Mouse (Mus musculus): ENCODE measurements around the gene Polr1c.

Polr1c gene

DNA sequence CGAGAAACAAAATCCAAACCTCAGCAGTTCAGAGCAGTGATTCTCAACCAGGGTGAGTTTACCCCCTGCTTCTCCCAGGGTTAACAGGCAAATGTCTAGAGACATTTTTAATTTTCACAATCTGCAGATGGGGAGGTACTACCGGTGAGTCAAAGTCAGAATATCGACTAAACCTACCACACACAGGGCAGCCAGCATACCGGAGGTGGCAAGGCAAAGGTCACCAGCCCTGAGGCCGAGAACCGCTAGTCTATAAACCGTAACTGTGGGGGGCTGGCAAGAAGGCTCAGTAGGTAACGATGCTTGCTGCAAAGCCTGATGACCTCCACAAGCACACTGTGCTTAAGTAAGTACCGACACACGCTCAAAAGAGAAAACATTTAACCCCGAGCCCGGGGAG is 17.6 kb upstream of the Polr1c start:
- no peak for DNase-seq

DNA sequence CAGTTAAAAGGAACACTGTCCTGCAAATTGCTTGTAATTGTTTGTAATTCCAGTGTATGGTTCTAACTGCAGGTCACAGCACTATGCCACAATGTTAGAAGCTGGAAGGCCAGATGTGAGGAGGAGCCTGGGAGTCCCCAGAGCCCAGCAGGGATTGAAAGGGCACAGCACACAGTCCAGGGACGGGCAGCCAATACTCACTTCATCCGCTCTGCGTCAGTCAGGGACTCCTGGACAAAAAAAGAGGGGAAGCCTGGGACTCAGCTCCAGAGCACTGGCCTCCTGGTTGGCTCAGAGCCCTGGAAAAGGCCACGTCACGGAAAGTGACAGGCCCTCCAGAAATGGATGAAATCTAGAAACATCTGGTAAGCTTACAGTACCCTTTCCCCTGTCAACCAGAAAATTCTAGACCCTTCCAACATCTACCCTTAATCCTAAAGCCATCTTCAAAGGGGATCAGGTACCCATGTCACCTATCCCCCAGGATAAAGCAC is 14.4 kb upstream of the Polr1c start:
- no peak for DNase-seq

DNA sequence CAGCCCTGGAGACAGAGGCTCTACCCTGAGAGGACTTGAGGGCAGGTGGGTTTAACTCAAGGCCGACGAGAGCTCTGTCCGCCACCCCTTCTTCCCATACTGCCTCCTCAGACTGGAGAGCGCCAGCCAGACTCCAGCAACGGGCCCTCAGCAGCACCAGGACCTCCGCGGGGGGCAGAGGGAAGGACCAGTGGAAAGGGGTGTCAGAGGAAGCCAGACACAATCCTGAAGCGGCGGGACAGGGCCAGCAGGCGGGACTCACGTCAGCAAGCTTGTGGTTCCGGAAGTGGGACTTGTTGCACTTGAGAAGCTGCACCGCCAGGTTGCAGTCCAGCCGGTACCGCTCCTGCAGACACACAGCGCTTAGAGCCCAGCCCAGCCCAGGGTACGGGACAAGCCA is 11.8 kb upstream of the Polr1c start:
- no peak for DNase-seq

DNA sequence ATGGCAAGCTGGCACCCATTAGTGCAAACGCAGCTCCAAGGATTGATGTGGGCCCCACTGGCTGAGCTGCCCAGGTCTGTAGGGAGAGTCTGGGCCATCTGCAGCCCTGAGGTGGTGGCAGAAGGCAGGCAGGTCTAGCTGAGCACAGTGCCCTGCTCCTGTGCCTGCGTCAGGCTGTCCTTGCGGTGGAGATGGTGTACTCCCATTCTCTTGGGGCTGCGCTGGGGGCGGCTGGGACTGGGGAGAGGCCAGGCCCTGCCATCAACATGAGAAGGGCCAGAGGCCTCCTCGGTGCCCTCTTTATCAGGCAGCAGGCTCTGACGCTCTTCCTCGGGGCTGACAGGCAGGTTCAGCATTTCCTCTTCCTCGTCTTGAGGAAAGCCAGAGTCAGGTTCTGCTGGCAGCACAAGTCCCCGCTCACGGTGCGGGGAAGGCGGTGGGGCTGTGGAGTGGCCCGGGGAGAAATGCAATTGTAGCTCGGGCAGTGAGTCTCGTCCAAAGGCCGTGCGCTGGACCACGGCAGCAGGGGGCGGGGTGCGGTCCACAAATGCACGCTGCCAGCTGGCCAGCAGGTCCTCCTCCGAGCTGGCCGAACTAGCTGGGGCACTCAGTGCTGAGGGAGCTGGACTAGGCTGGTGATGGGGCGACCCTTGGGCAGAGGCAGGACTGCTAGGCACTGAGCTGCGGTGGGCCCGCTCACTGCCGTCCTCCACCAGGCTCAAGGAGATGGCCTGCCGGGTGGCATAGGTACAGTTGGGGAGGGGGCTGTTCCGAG is 10.6 kb upstream of the Polr1c start:
- DNase-seq, result no peak

DNA sequence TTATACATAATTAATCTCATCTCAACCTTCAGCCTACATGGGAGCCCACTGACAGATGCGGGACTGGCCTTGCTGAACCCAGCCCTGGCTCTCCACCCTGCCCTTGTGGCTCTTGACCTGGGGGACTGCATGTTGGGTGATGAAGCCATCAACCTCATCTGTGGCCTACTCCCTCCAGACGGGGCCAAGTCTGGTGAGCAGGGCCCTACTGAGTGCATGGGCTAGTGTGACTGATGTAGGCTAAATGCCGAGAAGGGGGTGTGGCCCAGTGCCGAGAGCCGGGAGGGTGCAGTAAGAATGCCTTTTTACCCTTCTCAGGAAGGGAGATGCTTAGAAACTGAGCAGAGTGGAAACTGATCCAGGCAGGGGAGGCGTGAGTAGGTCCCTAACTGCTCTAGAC is 7.3 kb upstream of the Polr1c start:
- no peak for DNase-seq

DNA sequence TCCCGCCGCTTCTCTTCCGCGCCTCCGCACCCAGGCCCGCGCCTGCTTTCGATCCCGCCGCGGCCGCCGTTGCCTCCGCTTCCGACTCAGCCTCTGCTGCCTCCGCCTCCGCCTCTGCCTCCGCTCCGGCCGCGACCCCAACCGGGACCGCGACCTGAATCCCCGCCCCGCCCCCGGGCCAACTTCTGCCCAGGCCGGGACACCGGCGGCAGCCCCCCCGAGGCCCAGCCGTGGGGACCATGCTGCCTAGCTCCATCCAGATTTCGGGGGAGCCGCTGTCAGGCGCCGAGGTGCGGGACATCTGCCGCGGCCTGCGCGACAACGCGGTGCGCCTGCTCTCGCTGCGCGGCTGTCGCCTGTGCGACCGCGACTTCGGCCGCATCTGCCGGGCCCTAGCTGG is 6.3 kb upstream of the Polr1c start:
- DNase-seq, result peak in 1 of 2 experiments; percentile 47

DNA sequence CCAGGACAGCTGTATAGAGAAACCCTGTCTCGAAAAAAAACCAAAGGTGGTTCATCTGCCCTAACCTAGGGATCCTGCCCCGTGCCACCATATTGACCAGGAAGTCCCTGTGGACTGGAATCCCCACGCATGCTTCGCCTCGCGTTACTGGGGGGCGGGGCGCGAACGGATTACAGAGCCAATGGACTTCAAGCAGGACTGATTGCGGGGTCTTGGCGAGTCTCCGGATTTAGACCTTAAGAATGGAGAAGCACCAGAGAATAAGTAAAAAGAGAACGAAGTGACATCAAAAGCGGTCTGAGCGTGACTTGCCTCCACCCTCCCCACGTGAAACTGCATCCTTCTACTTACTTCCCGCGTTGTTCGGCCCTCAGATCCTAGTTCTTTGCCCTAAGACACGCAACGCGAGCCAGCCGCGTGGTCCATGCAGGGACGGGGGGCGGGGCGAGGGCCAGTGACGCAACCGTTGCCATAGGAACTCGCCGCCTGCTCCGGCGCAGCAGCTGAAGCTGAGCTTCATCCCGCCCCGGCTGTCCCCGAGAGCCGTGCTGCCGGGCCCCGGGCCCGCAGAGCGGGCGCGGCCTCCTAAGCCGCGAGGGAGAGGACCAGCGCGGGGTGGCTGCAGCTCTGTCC is 5.7 kb upstream of the Polr1c start, which contains the start of gene Lrrc73:
Gene Lrrc73 (plus strand): TSS at position 80 of the 633 bp plus-strand sequence.
- peak; percentile 91 to 92 for DNase-seq

DNA sequence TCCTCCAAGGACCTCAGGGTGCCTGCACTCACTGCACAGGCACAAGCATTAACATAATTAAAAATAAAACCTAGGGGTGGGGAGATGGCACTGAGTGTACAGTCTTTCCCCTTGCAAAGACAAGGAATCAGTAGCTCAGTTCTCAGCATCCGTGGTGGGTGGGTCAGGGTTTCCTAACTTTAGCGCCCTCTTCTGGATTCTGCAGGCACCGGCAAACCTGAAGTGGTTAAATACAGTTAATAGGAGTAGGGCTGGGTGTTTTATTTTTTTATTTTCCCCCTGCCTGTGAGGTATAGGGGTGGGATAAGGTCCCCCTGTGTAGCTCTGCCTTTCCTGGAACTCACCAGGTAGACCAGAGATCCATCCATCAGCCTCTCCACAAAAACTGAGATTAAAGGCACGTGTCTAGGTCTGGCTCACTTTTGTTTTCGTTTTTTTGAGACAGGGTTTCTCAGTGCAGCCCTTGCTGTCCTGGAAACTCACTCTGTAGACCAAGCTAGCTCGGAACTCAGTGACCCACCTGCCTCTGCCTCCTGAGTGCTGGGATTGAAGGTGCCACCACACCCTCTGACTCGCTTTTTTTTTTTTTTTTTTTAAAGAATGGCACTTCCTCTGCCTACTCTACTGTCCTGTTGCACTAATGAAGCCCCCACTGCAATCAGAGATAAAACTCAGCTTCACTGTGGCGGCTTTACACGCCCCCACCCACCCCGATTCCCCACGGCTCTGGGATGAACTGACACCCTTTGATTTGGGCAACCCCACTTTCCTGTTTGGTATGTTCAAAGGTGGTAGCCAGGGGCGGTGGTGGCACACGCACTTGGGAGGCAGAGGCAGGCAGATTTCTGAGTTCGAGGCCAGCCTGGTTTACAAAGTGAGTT is 5.0 kb upstream of the Polr1c start:
- no peak for DNase-seq

DNA sequence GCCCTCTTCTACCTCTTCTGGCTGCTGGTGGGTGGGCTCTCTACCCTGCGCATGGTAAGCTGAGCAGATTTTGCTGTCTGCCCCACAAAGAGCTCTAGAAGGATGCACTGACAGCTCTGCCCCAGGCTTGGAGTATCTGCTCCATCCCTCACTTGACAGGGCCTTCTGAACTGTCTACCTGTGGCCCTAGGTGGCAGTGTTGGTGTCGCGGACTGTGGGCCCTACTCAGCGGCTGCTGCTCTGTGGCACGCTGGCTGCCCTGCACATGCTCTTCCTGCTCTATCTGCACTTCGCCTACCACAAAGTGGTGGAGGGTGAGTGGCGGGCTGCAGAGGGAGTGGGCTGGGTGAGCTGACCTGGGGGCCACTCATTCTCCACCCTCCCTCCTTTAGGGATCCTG is 3.3 kb upstream of the Polr1c start:
- DNase-seq, result no peak

DNA sequence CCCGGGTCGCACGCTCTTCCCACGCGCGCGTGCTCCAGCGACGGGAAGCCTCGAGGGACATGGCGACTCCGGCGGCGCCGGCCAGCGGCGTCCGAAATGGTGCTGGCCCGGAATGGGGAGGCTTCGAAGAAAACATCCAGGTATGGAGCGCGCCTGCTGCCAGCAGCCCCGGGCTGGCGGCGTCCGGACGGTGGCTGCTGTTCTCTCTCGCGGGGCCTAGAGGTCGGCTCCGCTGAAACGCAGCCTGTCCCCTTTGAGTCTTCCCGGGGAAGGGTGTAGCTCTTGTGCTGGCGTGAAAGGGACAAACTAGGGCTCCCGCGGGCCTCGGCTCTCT is 302 bp upstream of the Polr1c start:
- DNase-seq, result no peak

DNA sequence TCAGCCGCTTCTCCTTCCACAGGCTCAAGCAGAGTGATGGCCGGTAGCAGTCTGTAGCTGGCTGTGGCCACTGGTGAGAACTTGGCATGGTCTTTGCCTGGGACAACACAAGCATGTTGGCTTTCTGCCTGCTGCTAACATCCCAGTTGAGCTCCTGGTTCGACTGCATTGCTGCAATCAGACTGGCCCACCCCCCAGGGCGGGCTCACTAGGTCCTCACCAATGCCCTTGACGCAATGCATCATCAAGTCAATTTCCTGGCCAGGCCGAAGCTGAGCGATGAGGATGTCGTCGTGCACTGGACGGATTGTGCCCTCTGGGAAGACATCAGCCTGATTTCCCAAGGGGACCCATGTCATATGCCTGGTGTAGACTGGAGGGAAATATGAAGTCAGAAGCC is 3.3 kb downstream of the Polr1c start:
- no peak for DNase-seq

DNA sequence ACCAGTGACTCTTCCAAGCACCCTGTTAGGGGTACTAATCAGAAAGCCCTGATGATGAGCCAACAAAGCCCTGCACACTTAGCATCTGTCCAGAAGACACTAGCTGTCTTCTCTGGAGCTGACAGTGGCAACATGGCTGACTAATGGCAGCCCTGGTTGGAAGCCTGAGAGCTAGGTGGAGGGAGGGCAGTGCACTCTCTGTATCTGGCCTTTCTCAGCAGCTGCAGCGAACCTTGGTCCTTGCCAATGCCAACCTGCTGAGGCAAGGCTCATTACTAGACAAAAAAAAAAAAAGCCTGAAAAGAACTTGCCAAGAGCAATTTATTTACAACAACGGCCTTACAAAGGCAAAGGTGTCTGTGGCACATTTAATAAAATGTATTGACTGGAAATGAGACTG is 4.2 kb downstream of the Polr1c start:
- no peak for DNase-seq

DNA sequence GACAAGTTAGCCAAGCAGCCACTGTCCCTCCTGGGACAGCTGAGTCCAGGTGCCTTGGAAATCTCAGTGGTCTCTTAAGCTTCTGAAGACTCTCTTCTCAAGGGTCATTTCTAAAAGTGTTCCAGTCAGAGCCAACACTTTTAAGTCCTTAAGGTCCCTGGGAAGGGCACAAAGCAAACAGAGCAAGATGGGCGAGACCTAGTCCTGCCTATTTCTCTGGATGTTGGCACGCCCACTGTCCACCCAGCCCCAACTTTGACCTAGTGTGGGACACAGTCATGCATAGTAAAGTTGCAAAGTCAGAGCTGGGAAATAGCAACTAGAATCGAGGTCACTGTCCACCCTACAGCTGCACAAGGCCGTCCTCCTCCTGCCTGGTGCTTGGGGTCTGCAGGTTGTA is 4.9 kb downstream of the Polr1c start:
- DNase-seq, result no peak

DNA sequence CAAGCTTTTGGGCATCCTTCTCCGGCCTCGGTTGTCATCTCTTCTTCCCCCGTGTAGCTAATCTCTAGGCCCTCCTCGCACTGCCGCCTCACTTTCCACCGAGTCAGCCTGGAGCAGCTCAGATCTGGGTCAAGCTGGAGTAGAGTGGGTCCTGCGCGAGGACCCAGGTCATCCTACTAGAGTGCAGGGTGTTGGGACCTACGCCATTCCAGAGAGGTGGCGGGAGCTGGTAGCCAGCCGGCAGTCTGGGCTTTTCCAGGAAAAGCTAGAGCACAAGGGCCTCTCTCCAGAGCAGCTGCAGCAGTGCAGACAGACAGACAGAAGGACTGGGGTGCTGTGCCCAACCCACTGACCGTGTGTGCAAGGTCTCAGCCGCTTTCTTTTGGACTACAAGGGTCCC is 5.6 kb downstream of the Polr1c start:
- no peak for DNase-seq

DNA sequence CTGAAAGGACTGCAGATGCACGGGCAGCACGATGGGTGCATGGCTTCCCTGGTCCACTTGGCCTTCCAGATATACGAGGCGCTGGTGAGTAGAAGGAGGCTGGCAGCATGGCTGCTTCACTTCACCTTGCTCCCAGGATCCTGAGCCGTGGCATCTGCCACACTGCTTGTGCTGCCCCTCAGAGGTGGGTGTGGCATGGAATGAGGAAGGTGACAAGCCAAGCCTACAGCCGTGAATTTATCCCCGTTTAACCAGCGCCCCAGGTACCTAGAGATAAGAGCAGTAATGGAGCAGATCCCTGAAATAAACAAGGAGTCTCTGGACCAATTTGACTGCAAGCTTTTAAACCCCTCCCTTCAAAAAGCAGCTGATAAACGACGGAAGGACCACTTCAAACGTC is 6.4 kb downstream of the Polr1c start:
- no peak for DNase-seq

DNA sequence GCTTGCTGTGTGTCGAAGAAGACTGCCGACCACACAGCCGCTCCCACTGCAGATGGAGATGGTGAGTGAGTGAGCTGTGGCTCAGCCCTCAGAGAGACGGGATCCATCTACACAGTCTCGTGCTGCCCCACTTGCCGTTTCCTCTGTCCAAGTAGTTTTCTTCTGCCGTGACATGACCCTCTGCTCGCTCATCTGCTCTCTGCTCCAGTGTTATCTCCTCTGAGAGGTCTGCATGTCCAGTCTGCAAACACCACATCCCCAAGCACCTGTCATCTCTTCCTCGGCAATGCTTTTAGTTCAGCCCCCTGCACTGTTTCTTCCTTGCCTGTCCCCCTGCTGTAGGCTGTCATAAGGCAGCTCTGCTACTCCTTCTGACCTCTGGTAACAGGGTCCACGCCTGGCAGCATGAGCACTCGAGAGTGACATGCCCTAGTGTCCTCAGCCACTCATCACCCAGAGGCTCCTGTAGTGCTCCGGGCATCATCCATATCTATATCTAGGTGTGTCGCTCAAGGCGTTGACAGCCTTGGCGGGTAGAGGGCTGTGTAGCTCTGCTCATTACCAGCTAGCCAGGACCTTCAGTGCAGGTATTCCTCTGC is 8.2 kb downstream of the Polr1c start:
- no peak for DNase-seq

DNA sequence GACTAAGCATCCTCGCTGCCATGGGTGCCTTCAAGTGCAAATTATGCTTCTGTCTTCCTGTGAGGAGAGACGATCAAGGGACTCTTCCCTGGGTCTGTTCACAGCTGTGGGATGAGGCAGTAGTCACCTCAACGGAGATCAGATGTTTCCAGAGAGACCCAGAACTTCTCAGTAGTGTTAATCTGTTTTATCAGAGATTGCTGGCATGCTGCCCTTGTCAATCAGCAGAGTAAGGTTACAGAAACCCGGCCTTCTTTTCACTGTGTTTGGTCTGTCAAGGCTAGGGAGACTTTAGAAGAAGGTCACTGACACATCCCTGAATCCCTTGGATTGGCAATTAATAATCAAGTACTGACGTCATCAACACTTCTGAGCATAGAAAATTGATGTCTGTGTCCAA is 10.4 kb downstream of the Polr1c start:
- no peak for DNase-seq

DNA sequence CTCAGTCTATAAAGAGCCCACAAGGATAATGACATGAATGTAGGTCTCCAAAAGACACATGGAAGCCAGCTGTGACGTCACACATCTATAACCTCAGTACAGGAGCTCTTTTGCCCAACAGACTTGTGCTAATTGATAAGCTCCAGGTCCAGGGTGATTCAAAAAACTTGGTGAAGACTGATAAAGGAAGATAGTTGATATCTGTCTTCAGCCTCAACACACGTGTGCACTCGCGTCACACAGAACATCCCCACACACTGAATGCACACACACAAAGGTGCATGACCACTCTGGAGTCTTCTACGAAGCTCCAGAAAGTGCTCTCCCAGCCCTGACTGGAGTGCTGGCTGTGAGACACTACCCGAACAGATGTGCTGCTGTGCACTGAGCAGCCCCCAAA is 10.8 kb downstream of the Polr1c start:
- DNase-seq, result no peak

DNA sequence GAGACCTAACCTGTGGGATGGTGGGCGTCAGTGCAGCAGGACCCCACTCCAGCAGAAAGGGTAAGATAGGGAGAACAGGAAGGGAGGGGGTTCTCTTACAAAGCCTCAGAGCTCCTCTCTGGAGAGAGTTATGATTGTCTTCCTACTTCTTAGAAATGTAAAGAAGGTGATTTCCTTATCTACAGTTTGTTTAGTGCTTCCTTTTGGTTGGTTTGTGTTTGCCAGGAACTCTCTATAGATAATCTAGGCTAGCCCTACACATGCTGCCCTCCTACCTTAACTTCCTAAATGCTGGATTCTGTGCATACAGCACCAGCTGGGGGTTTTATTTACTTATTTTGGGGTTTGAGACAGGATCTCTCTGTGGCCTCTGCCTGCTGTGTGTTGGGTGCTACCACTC is 11.8 kb downstream of the Polr1c start:
- no peak for DNase-seq

DNA sequence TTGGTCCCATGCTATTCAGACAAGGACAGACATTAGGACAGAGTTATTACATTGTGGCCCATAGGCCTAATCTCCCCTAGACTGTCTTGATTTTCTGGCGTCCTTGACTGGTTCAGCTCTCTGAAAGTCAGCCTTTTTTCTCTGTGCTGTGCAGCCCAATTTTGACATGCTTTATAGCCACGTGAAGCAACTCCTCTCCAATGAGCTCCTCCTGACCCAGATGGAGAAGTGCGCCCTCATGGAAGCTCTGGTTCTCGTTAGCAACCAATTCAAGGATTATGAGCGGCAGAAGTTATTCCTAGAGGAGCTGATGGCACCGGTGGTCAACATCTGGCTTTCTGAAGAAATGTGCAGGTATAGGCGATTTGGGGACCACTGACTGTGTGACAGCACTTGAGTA is 20.3 kb downstream of the Polr1c start:
- DNase-seq, result no peak

DNA sequence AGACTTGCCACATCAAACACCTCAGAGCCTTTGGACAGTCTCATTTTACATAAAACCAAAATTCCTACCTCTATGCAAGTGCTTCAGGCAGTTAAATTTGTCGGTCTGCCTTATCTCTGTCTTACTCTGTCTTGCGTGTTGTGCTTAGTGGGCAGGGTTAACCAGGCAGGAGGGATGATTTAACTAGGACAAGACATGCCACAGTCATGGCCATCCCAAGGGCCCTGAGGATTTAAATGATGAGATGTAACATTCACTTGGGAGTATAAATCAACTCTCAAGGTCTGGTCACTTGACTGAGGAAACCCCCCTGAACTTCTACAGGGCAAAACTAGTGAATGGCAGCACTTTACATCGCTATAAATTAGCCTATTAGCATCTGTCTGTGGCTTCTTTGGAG is 26.3 kb downstream of the Polr1c start:
- no peak for DNase-seq

DNA sequence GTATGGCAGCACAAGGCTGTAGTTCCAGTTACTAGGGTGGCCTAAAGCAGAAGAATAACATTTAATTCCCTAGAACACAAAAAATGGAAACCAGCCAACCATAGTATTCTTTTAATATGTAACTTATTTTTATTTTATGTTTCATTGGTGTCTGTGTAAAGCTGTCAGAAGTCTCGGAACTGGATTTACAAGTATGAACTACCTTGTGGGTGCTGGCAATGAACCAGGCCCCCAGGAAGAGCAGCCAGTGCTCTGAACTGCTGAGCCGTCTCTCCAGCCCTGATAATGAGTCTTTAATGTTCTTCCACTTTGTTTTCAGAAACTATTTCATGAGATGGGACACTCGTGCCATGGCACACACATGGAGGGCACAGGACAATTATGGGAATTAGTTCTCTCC is 37.3 kb downstream of the Polr1c start:
- no peak for DNase-seq

DNA sequence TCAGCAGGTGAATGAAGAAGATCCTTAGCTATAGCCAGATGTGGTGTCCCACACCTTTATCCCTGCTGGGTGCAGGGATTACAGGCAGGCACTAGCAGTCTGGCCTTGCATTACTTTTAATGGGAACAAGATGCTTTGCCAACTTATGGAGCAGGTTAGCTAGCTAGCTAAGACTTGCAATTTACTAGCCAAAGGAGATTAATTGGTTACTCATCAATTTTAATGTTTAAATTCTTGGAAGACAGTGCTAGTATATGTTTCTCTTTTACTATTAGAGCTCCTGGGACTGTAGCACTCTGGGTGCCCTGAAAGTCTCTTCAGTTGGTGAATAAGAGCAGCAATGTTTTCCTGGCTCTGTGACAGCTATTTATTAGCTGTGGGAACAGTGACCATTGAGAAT is 41.2 kb downstream of the Polr1c start:
- DNase-seq, result no peak

Data from cerebellum, postnatal 36 days (tissue).